ENCODE assay signal across 28 mouse cellular contexts in genomic region chr5:35546127-35546526, GRCm38 (mm10). TPM values are rescaled to one million over a fixed set of nuclear protein-coding genes. Genes with fewer than 3 reads are reported as not detected.
"Had no signal": no experiment of that assay in that cellular context is flagged by ENCODE, and none has a peak within 500 bp of the region (broad histone marks: within the 10 kb centered on the region; RNA-seq: fewer than 3 reads in every experiment).

No protein-coding gene starts in this region.

- H3K4me1 ChIP-seq: forebrain, embryonic 12.5 days; forebrain, embryonic 13.5 days; forebrain, embryonic 15.5 days had no signal

- DNase-seq: cerebellum, adult 18-20 months; cerebellum, adult 2 months; cerebellum, adult 8-10 months; cerebellum, adult 9-10 months; cerebellum, adult 9-11 months; cerebellum, postnatal 10 days; cerebellum, postnatal 14 days; cerebellum, postnatal 25 days; cerebellum, postnatal 36 days; embryo, embryonic 11 days; forebrain, postnatal 0 days; gastrocnemius, adult 2 months; gastrocnemius, postnatal 10 days; gastrocnemius, postnatal 14 days; gastrocnemius, postnatal 25 days; gastrocnemius, postnatal 36 days; heart, adult 11 months had no signal

- H3K9ac ChIP-seq: embryonic facial prominence, embryonic 12.5 days; embryonic facial prominence, embryonic 13.5 days; embryonic facial prominence, embryonic 15.5 days; forebrain, embryonic 12.5 days; forebrain, embryonic 13.5 days; forebrain, embryonic 15.5 days; forebrain, postnatal 0 days had no signal

- ATAC-seq: forebrain, embryonic 13.5 days; forebrain, embryonic 14.5 days; forebrain, embryonic 15.5 days; forebrain, embryonic 16.5 days; forebrain, postnatal 0 days had no signal

- H3K36me3 ChIP-seq: embryonic facial prominence, embryonic 10.5 days; embryonic facial prominence, embryonic 12.5 days; embryonic facial prominence, embryonic 13.5 days; embryonic facial prominence, embryonic 15.5 days; forebrain, embryonic 10.5 days; forebrain, embryonic 12.5 days; forebrain, embryonic 15.5 days had no signal

- H3K9me3 ChIP-seq: embryonic facial prominence, embryonic 10.5 days; embryonic facial prominence, embryonic 12.5 days; embryonic facial prominence, embryonic 13.5 days; embryonic facial prominence, embryonic 15.5 days; forebrain, embryonic 10.5 days; forebrain, embryonic 12.5 days; forebrain, embryonic 13.5 days; forebrain, embryonic 15.5 days had no signal

- H3K27me3 ChIP-seq: embryonic facial prominence, embryonic 12.5 days; embryonic facial prominence, embryonic 13.5 days; embryonic facial prominence, embryonic 15.5 days; forebrain, embryonic 13.5 days; forebrain, embryonic 15.5 days had no signal

- H3K4me2 ChIP-seq: embryonic facial prominence, embryonic 12.5 days; embryonic facial prominence, embryonic 13.5 days; embryonic facial prominence, embryonic 15.5 days; forebrain, embryonic 12.5 days; forebrain, embryonic 13.5 days; forebrain, embryonic 15.5 days had no signal

- H3K27ac ChIP-seq: embryonic facial prominence, embryonic 10.5 days; embryonic facial prominence, embryonic 12.5 days; embryonic facial prominence, embryonic 13.5 days; embryonic facial prominence, embryonic 15.5 days; forebrain, embryonic 10.5 days; forebrain, embryonic 12.5 days; forebrain, embryonic 13.5 days; forebrain, embryonic 15.5 days; gastrocnemius, adult 2 months had no signal

- H3K4me3 ChIP-seq: embryonic facial prominence, embryonic 10.5 days; embryonic facial prominence, embryonic 12.5 days; embryonic facial prominence, embryonic 13.5 days; embryonic facial prominence, embryonic 15.5 days; erythroblast, embryonic 14.5 days; forebrain, embryonic 10.5 days; forebrain, embryonic 12.5 days; forebrain, embryonic 13.5 days; forebrain, embryonic 15.5 days; gastrocnemius, adult 2 months had no signal

RNA-seq across cellular contexts. Expression of gene Cpz, which starts 20.6 kb away (rescaled TPM):
- polyA plus RNA-seq: erythroblast, embryonic 14.5 days had no signal
